24 mouse cellular contexts compared by ENCODE assay signal in genomic region chr8:9238974-9239373, GRCm38 (mm10).
DNase-seq lines count a peak whose midpoint lies in the region; ATAC-seq and TF ChIP-seq lines count a peak whose summit lies in the region.
"Had no signal": no experiment of that assay in that cellular context is flagged by ENCODE, and none has a peak within 500 bp of the region (broad histone marks: within the 10 kb centered on the region; RNA-seq: fewer than 3 reads in every experiment).

No protein-coding gene starts in this region.

- no peak overlapping the region for H3K4me3 ChIP-seq in forebrain, postnatal 0 days (ENCODE audit: low read depth, low read length)
- no peak overlapping the region for H3K4me3 ChIP-seq in forebrain, embryonic 15.5 days
- no peak overlapping the region for H3K4me3 ChIP-seq in heart, embryonic 11.5 days (ENCODE audit: low read depth, low read length)
- H3K4me3 ChIP-seq in lung, embryonic 14.5 days (ENCODE audit: low read depth, low read length) = no peak overlapping the region
- H3K4me3 ChIP-seq: forebrain, embryonic 10.5 days; forebrain, embryonic 13.5 days; gastrocnemius, adult 2 months; heart, embryonic 12.5 days; heart, embryonic 15.5 days; hindbrain, embryonic 13.5 days had no signal

- 0 out of 2 replicates have a peak, but pooled peaks have one; percentile 16 for ATAC-seq in forebrain, postnatal 0 days
- ATAC-seq in forebrain, embryonic 15.5 days (replicated peaks) = no peak
- ATAC-seq in heart, embryonic 11.5 days (replicated peaks; ENCODE audit: insufficient number of reproducible peaks, low FRiP score, low TSS enrichment) = 0 out of 2 replicates have a peak, but pooled peaks have one; percentile 57
- ATAC-seq in lung, embryonic 14.5 days (ENCODE audit: insufficient read depth) = peak; percentile 41; the same call in 1 of the 2 replicates
- ATAC-seq: forebrain, embryonic 13.5 days; hindbrain, embryonic 16.5 days; inflammation-experienced regulatory T-cells, adult 6 months; intestine, embryonic 16.5 days had no signal

- H3K4me1 ChIP-seq in forebrain, postnatal 0 days (ENCODE audit: insufficient read depth) = 0 out of 2 replicates have a peak, but pooled peaks cover 7% of the 10 kb centered on the region
- H3K4me1 ChIP-seq in forebrain, embryonic 15.5 days = peaks cover 33% of the 10 kb centered on the region
- H3K4me1 ChIP-seq in heart, embryonic 11.5 days (ENCODE audit: control insufficient read depth, insufficient read depth, low read length) = no peaks in the 10 kb centered on the region
- no peaks in the 10 kb centered on the region for H3K4me1 ChIP-seq in lung, embryonic 14.5 days (ENCODE audit: insufficient read depth)
- H3K4me1 ChIP-seq: heart, embryonic 12.5 days; heart, embryonic 15.5 days had no signal

- no peak for TF ChIP-seq CTCF in forebrain, postnatal 0 days (IDR thresholded peaks at IDR 0.05; ENCODE audit: low read depth)
- TF ChIP-seq CTCF in lung, embryonic 14.5 days (IDR thresholded peaks at IDR 0.05; ENCODE audit: low read depth) = no peak

- H3K9ac ChIP-seq in forebrain, postnatal 0 days = no peak overlapping the region
- H3K9ac ChIP-seq in forebrain, embryonic 15.5 days (replicated peaks) = no peak overlapping the region
- no peak overlapping the region for H3K9ac ChIP-seq in heart, embryonic 11.5 days (ENCODE audit: low read depth, low read length)
- H3K9ac ChIP-seq in lung, embryonic 14.5 days = no peak overlapping the region
- H3K9ac ChIP-seq: forebrain, embryonic 13.5 days; heart, embryonic 12.5 days; heart, embryonic 15.5 days; hindbrain, embryonic 13.5 days had no signal

- H3K27me3 ChIP-seq in forebrain, postnatal 0 days (ENCODE audit: insufficient read depth, low read length) = no peaks in the 10 kb centered on the region
- no peaks in the 10 kb centered on the region for H3K27me3 ChIP-seq in forebrain, embryonic 15.5 days
- H3K27me3 ChIP-seq in heart, embryonic 11.5 days (ENCODE audit: control insufficient read depth, insufficient read depth, low read length) = no peaks in the 10 kb centered on the region
- no peaks in the 10 kb centered on the region for H3K27me3 ChIP-seq in lung, embryonic 14.5 days (ENCODE audit: insufficient read depth, low read length)
- H3K27me3 ChIP-seq: forebrain, embryonic 13.5 days; heart, embryonic 12.5 days; heart, embryonic 15.5 days; hindbrain, embryonic 13.5 days had no signal

- H3K36me3 ChIP-seq in forebrain, postnatal 0 days (ENCODE audit: insufficient read depth) = no peaks in the 10 kb centered on the region
- H3K36me3 ChIP-seq in forebrain, embryonic 15.5 days = no peaks in the 10 kb centered on the region
- H3K36me3 ChIP-seq in heart, embryonic 11.5 days (ENCODE audit: control insufficient read depth, insufficient read depth, low read length) = no peaks in the 10 kb centered on the region
- H3K36me3 ChIP-seq in lung, embryonic 14.5 days (ENCODE audit: insufficient read depth) = no peaks in the 10 kb centered on the region
- H3K36me3 ChIP-seq: forebrain, embryonic 10.5 days; heart, embryonic 12.5 days; heart, embryonic 15.5 days; hindbrain, embryonic 13.5 days had no signal

- intact Hi-C loops in heart, postnatal 36 days (cut with DNase I) = no loop called here
- intact Hi-C loops in gastrocnemius, postnatal 14 days (cut with DNase I; ENCODE audit: low total_unique reads) = no loop called here

- H3K27ac ChIP-seq in forebrain, postnatal 0 days (ENCODE audit: low read depth, low read length) = no peak overlapping the region
- no peak overlapping the region for H3K27ac ChIP-seq in forebrain, embryonic 15.5 days (replicated peaks)
- no peak overlapping the region for H3K27ac ChIP-seq in heart, embryonic 11.5 days (ENCODE audit: low read depth, low read length)
- no peak overlapping the region for H3K27ac ChIP-seq in lung, embryonic 14.5 days (ENCODE audit: low read depth)
- H3K27ac ChIP-seq: forebrain, embryonic 10.5 days; forebrain, embryonic 13.5 days; gastrocnemius, adult 2 months; heart, embryonic 15.5 days had no signal

- DNase-seq in forebrain, postnatal 0 days = no peak
- DNase-seq in heart, postnatal 36 days = no peak
- DNase-seq in lung, embryonic 14.5 days = peak; percentile 17
- no peak for DNase-seq in lung, adult 18-20 months
- DNase-seq in R1 (ENCODE audit: low read depth, low spot score) = peak; percentile 10
- DNase-seq in gastrocnemius, postnatal 14 days = no peak
- DNase-seq: adrenal gland, postnatal 10 days; adrenal gland, postnatal 36 days; cerebellum, adult 11-12 months; cerebellum, adult 8-10 months; gastrocnemius, adult 2 months; gastrocnemius, postnatal 36 days; heart, postnatal 14 days; kidney, adult 8-10 months had no signal

- no peaks in the 10 kb centered on the region for H3K9me3 ChIP-seq in forebrain, postnatal 0 days (ENCODE audit: low read length)
- H3K9me3 ChIP-seq in forebrain, embryonic 15.5 days = no peaks in the 10 kb centered on the region
- no peaks in the 10 kb centered on the region for H3K9me3 ChIP-seq in heart, embryonic 11.5 days (replicated peaks; ENCODE audit: control insufficient read depth, low read length)
- no peaks in the 10 kb centered on the region for H3K9me3 ChIP-seq in lung, embryonic 14.5 days (ENCODE audit: low read depth, low read length)
- H3K9me3 ChIP-seq: forebrain, embryonic 10.5 days; forebrain, embryonic 13.5 days; heart, embryonic 12.5 days; heart, embryonic 15.5 days; hindbrain, embryonic 13.5 days had no signal

- H3K4me2 ChIP-seq in forebrain, postnatal 0 days (ENCODE audit: low read depth) = no peak overlapping the region
- no peak overlapping the region for H3K4me2 ChIP-seq in forebrain, embryonic 15.5 days (replicated peaks)
- H3K4me2 ChIP-seq in heart, embryonic 11.5 days = no peak overlapping the region
- H3K4me2 ChIP-seq in lung, embryonic 14.5 days = no peak overlapping the region
- H3K4me2 ChIP-seq: heart, embryonic 12.5 days; heart, embryonic 15.5 days; hindbrain, embryonic 13.5 days had no signal

- WGBS in forebrain, postnatal 0 days = 70% methylated on average over 9 of the region's 9 CpGs
- WGBS in forebrain, embryonic 15.5 days = 70% methylated on average over 9 of the region's 9 CpGs
- WGBS in heart, embryonic 11.5 days (ENCODE audit: insufficient replicate concordance) = 45% methylated on average over 9 of the region's 9 CpGs
- 36% methylated on average over 9 of the region's 9 CpGs for WGBS in lung, embryonic 14.5 days

Comparison
In these comparisons a context has a peak if more than half of its experiments do, and no peak if none do; other contexts are left out.
1. DNase-seq: peak in lung, embryonic 14.5 days (single experiment) and R1 (single experiment); none in forebrain, postnatal 0 days (single experiment), heart, postnatal 36 days (0 of 2), lung, adult 18-20 months (0 of 2) and gastrocnemius, postnatal 14 days (single experiment).